Mouse (Mus musculus) testis, adult 2 months (tissue): ENCODE results near the gene Ngly1. TPM values are rescaled to one million over a fixed set of nuclear protein-coding genes. Genes with fewer than 3 reads are reported as not detected.
"Not testable (repeated sequence)": the region's sequence is repeated elsewhere in the genome, so short reads cannot be mapped to it uniquely, and the experiment has no call there.

Experiments used
- H3K27ac ChIP-seq: fragments of 200-500 bp; 2 replicates; pipeline ENCODE4 v1.5.1; 2012; ENCODE audit warnings: low read depth, low read length; ENCODE audit not compliant: control insufficient read depth, insufficient read depth
- H3K27me3 ChIP-seq: fragments of 200-500 bp; 2 replicates; pipeline ENCODE4 v1.6.1; 2012; ENCODE audit warnings: mild to moderate bottlenecking, low read length, moderate library complexity; ENCODE audit not compliant: control insufficient read depth, insufficient read depth
- H3K36me3 ChIP-seq: fragments of 200-500 bp; 2 replicates; pipeline ENCODE4 v1.6.1; 2012; ENCODE audit warnings: mild to moderate bottlenecking, low read length; ENCODE audit not compliant: control insufficient read depth, insufficient read depth
- H3K4me1 ChIP-seq: fragments of 200-500 bp; 2 replicates; pipeline ENCODE4 v1.6.1; 2012; ENCODE audit warnings: low read length; ENCODE audit not compliant: control insufficient read depth, insufficient read depth
- H3K4me3 ChIP-seq: fragments of 200-500 bp; 2 replicates; pipeline ENCODE4 v1.5.1; 2012; ENCODE audit warnings: low read depth, mild to moderate bottlenecking, low read length, moderate library complexity, mixed read lengths; ENCODE audit not compliant: control insufficient read depth
- CTCF ChIP-seq: fragments of 200-500 bp; IDR thresholded peaks from 2 replicates; pipeline ENCODE4 v1.5.1; 2012; ENCODE audit warnings: low read depth, mild to moderate bottlenecking, inconsistent platforms, low read length, moderate library complexity; ENCODE audit not compliant: control insufficient read depth, insufficient read depth, insufficient replicate concordance
- POLR2A ChIP-seq: fragments of 200-500 bp; IDR thresholded peaks from 2 replicates; pipeline ENCODE4 v1.6.1; 2012; ENCODE audit warnings: low read depth, mild to moderate bottlenecking, inconsistent platforms, low read length, moderate library complexity; ENCODE audit not compliant: control insufficient read depth
- polyA plus RNA-seq: library from polyadenylated mRNA; depleted of rRNA; stranded (reverse); fragments of >200 nt; gene quantifications from 2 replicates; pipeline ENCODE4 v1.2.3, GENCODE M21; 2012

Ngly1 gene
- polyA plus RNA-seq, 1 experiment, result 86.3 TPM

DNA sequence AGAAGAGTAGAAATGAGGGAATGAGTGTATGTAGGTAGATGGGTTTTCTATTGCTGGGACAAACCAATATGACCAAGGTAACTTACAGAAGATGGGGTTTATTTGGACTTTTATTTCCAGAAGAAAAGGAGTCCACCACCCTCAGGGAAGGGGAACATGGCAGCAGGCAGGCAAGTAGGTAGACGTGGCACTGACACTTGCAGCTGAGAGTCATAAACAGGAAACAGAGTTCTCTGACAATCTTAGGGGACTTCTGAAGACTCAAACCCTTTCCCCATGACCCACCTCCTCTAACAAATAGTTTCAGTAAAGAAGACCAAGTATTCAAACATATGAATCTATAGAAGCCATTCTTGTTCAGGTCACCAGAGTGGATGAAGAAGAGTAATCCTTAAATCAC is 44.8 kb downstream of the Ngly1 start:
- Histone ChIP-seq H3K4me1 (no peaks in the 10 kb centered on the region), H3K27me3 (no peaks in the 10 kb centered on the region), H3K27ac (no peak overlapping the region), H3K4me3 (no peak overlapping the region), H3K36me3 (no peaks in the 10 kb centered on the region)
- no peak for TF ChIP-seq POLR2A

DNA sequence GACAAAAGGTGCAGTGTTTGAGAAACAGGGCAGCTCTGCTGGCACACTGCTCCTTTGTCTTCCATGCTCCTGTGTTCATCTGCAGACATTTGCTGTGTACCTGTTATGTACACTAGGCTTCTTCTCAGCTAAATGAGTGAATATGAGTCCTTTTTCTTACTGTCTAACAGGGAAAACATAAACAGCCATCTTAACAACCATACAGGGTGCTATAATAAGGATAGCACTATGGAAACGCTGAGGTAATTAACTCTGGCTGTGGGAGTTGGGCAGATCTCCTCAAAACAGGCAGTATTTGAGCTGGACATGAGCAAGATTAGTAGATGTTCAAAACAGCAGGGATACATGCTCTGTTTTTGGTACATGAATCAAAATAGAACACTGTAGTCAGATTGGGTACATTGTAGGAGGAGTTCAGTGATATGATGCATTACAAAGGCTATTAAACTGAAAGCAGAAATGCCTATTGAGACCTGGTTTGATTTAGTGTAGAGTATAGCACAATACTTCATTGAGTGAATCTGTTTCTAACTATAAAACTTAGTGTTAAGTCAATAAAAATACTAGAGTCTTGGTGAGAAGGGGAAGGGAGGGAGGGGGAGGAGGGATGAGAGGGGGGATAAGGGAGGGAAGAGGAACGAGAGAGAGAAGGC is 47.9 kb downstream of the Ngly1 start:
- no peaks in the 10 kb centered on the region for H3K36me3 ChIP-seq
- no peaks in the 10 kb centered on the region for H3K27me3 ChIP-seq
- H3K4me3 ChIP-seq, result no peak overlapping the region
- no peaks in the 10 kb centered on the region for H3K4me1 ChIP-seq
- H3K27ac ChIP-seq, result no peak overlapping the region
- TF ChIP-seq POLR2A, result no peak
- TF ChIP-seq CTCF, result no peak

DNA sequence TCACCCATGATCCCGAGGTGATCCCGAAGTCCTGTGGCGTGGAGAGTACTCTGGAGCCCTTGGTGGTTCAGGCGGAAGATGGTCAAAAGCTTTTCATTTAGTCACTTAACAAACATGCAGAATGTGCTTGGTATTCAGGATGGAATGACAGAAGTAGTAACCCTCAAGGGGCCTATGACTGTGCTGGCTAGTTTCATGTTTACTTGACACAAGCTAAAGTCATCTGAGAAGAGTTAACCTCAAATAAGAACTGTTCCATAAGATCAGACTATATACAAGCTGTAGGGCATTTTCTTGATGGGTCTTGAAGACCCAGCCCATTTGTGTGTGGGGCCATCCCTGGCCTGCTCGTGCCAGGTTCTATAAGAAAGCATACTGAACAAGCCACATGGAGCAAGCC is 52.7 kb downstream of the Ngly1 start:
- Histone ChIP-seq H3K27me3 (no peaks in the 10 kb centered on the region), H3K4me1 (no peaks in the 10 kb centered on the region), H3K36me3 (no peaks in the 10 kb centered on the region; the same call in 1 of the 2 replicates), H3K27ac (no peak overlapping the region), H3K4me3 (no peak overlapping the region)
- TF ChIP-seq CTCF, result no peak
- TF ChIP-seq POLR2A, result no peak

DNA sequence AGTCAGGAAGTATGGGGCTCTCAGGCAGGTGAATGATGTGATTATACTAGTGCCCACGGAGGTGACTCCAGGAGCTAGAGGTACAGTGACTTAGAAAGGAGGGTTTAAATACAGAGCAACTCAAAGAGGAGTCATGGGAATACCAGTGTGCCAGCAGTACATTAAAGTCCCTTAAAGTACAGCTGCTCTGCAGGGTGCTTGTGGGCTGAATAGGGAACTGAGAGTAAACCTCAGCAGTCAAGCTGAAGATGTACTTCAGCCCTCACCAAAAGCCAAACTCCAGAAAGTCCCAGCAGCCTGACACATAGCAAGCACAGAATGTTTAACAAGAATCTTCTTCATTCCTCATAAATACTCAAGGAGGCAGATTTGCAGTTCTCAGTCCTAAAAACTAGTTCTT is 53.6 kb downstream of the Ngly1 start:
- TF ChIP-seq CTCF, result no peak
- no peak for TF ChIP-seq POLR2A
- H3K27ac ChIP-seq, result no peak overlapping the region
- H3K36me3 ChIP-seq, result no peaks in the 10 kb centered on the region; the same call in 1 of the 2 replicates
- H3K27me3 ChIP-seq, result no peaks in the 10 kb centered on the region
- H3K4me3 ChIP-seq, result no peak overlapping the region
- no peaks in the 10 kb centered on the region for H3K4me1 ChIP-seq

DNA sequence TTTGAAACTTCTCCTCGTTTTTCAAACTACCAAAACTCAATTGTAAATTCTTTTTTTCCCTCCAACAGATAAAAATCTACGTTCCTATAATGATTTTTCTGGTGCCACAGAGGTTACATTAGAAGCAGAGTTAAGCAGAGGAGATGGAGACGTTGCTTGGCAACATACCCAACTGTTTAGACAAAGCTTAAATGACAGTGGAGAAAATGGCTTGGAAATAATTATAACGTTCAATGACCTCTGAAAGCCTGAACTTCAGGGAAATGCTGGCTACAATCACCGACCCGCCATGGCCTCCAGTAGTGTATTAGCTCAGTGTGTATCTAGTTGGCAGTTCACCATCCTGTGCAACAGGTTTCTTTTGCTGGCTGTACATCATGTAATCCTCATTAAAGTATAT is 61.7 kb downstream of the Ngly1 start:
- H3K4me1 ChIP-seq, result no peaks in the 10 kb centered on the region
- H3K27me3 ChIP-seq, result no peaks in the 10 kb centered on the region
- H3K36me3 ChIP-seq, result no peaks in the 10 kb centered on the region
- H3K27ac ChIP-seq, result no peak overlapping the region
- TF ChIP-seq POLR2A, result no peak
- no peak for TF ChIP-seq CTCF
- no peak overlapping the region for H3K4me3 ChIP-seq

DNA sequence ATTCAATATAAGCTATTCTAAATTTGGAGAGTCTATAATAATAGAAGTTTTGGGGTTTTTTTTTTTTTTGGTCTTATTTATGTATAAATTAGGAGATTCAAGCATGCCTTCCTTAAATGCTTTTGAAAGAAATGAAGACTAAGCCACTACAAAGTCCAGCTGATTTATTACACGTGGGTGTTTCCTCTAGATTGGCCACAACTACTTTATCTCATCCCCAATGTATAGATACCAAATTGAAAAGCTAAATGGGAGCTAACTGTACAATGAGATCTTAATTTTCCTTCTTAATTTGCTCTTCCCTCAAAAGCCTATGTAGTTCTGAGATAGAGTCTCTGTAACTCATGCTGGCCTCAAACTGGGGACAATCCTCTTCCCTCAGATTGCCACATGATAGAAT is 63.5 kb downstream of the Ngly1 start:
- TF ChIP-seq CTCF (no peak), POLR2A (no peak)
- Histone ChIP-seq H3K4me1 (no peaks in the 10 kb centered on the region), H3K27me3 (no peaks in the 10 kb centered on the region), H3K36me3 (no peaks in the 10 kb centered on the region), H3K4me3 (no peak overlapping the region), H3K27ac (no peak overlapping the region)

DNA sequence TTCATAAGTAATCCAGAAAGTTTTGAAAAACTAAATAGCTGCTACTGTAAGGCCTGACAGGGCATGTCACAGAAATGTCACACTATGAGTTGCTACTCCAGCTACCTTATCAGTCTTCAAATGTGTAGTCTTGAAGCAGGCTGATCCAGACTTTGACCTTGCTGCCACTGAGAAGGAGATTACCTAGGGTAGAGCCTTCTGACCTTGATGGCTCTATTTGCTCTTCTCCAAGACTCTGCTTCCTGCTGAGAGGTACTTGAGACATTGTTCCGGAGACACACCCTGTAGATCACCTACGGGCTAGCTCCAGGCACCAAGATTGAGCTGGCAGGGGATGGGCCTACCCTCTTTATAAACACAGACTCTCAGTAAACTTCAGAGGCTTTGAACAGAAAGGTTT is 64.0 kb downstream of the Ngly1 start:
- not testable (repeated sequence) for H3K4me1 ChIP-seq, H3K36me3 ChIP-seq, H3K27ac ChIP-seq, H3K4me3 ChIP-seq, H3K27me3 ChIP-seq

DNA sequence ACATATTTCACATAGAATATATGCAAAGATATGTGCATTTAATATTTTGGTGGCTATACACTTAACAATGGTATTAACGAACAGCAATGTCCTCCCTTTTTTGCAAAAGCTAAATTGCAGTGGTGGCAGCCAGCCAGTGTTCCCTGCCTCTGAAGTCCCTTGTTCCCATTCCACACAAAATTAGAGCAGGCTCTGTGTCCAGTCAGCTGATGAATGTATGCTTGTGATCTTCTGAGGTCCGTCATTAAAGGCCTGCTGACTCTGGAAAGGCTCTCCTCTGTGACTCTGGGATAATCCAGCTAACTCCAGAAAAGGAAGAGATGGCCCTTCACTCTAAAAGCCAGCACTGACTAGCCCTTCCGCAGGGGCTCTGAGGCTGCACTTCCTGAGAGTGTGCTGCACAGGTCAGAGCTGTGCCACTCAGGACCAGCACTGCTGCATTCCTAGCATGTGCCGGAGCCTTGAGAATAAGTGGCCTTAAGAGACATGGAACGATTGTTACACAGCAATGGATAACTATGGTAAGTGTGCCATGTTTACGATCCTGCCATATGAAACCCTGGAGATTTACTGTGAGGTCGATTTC is 64.9 kb downstream of the Ngly1 start:
- no peaks in the 10 kb centered on the region for H3K36me3 ChIP-seq
- no peaks in the 10 kb centered on the region for H3K27me3 ChIP-seq
- no peak overlapping the region for H3K4me3 ChIP-seq
- no peaks in the 10 kb centered on the region for H3K4me1 ChIP-seq
- no peak overlapping the region for H3K27ac ChIP-seq
- TF ChIP-seq CTCF (no peak), POLR2A (no peak)
